Mouse (Mus musculus): ENCODE measurements around the gene Trappc6a. TPM values are rescaled to one million over a fixed set of nuclear protein-coding genes. Genes with fewer than 3 reads are reported as not detected.

Trappc6a gene
- total RNA-seq, 2 experiments from 2014 or later: 76.6 to 80.9 TPM

- DNase-seq: peak; percentile 70
Observed at GRCm38 (mm10) chr7:19523757-19524419, 15.7 kb downstream of the Trappc6a start.

GRCm38 (mm10) chr7:19524420-19525104 is 16.4 kb downstream of the Trappc6a start:
- no peak for DNase-seq

- DNase-seq: no peak
Observed at GRCm38 (mm10) chr7:19525105-19525481, 16.9 kb downstream of the Trappc6a start.

GRCm38 (mm10) chr7:19531077-19531476 is 22.9 kb downstream of the Trappc6a start:
- no peak for DNase-seq

GRCm38 (mm10) chr7:19532240-19532639 is 24.0 kb downstream of the Trappc6a start:
- DNase-seq: no peak

- no peak for DNase-seq
Observed at GRCm38 (mm10) chr7:19534676-19535075, 26.5 kb downstream of the Trappc6a start.

- peak; percentile 38 for DNase-seq
Observed at GRCm38 (mm10) chr7:19540771-19541566, 32.8 kb downstream of the Trappc6a start.

GRCm38 (mm10) chr7:19541681-19542154 is 33.5 kb downstream of the Trappc6a start:
- DNase-seq: no peak

- peak; percentile 60 for DNase-seq
Observed at GRCm38 (mm10) chr7:19542155-19542691, 34.0 kb downstream of the Trappc6a start.

- no peak for DNase-seq
Observed at GRCm38 (mm10) chr7:19543584-19543983, 35.4 kb downstream of the Trappc6a start.

- DNase-seq: no peak
Observed at GRCm38 (mm10) chr7:19546007-19546406, 37.8 kb downstream of the Trappc6a start.

GRCm38 (mm10) chr7:19547344-19547969 is 39.3 kb downstream of the Trappc6a start:
- no peak for DNase-seq

GRCm38 (mm10) chr7:19549394-19549793 is 41.2 kb downstream of the Trappc6a start:
- DNase-seq: no peak

- DNase-seq: no peak
Observed at GRCm38 (mm10) chr7:19551634-19552033, 43.4 kb downstream of the Trappc6a start.

GRCm38 (mm10) chr7:19552443-19552842 is 44.2 kb downstream of the Trappc6a start:
- peak; percentile 46 for DNase-seq

GRCm38 (mm10) chr7:19554168-19554567 is 46.0 kb downstream of the Trappc6a start:
- DNase-seq: no peak

- DNase-seq: peak; percentile 47
Observed at GRCm38 (mm10) chr7:19557086-19557485, 48.9 kb downstream of the Trappc6a start.

- DNase-seq: no peak
Observed at GRCm38 (mm10) chr7:19557982-19558900, 50.0 kb downstream of the Trappc6a start.

- no peak for DNase-seq
Observed at GRCm38 (mm10) chr7:19558965-19559364, 50.8 kb downstream of the Trappc6a start.

- DNase-seq: peak; percentile 50
Observed at GRCm38 (mm10) chr7:19560491-19561260, 52.5 kb downstream of the Trappc6a start.
